Mouse (Mus musculus): ENCODE results near the gene U2af1. TPM values are rescaled to one million over a fixed set of nuclear protein-coding genes. Genes with fewer than 3 reads are reported as not detected.
"Not testable (repeated sequence)": the region's sequence is repeated elsewhere in the genome, so short reads cannot be mapped to it uniquely, and the experiment has no call there.

The U2af1 gene
- total RNA-seq (2021) (100 to 1,000 TPM; 146 to 161 TPM), polyA plus RNA-seq (2012; rRNA removed) (12.7 and 12.8 TPM in 2 replicates)
- long read RNA-seq, transcript U2af1-201 (8 exons, 1,046 nt), result major isoform, 89 of 111 reads
- long read RNA-seq, transcript U2af1-204 (2 exons, 703 nt), result minor isoform, 5 of 111 reads
- long read RNA-seq, transcript U2af1-202 (8 exons, 923 nt), result minor isoform, 8 of 111 reads
- long read RNA-seq, partial matches to known transcripts, result 1 of 111 reads
- long read RNA-seq, other reads (novel, unspliced or antisense), result 5 of 111 reads

GRCm38 (mm10) chr17:31658468-31659185 lies at the start of gene U2af1:
TSS of gene U2af1 (minus strand) at chr17:31658892.
- peak; percentile 99 for DNase-seq

GRCm38 (mm10) chr17:31705271-31706020 lies 46.8 kb upstream of the U2af1 start:
- peak; percentile 54 for DNase-seq

GRCm38 (mm10) chr17:31703276-31703980 lies 44.7 kb upstream of the U2af1 start:
- peak; percentile 63 for DNase-seq

- no peak for DNase-seq
These were observed 39.7 kb upstream of the U2af1 start for GRCm38 (mm10) chr17:31698347-31698746.

GRCm38 (mm10) chr17:31695356-31695755 lies 36.7 kb upstream of the U2af1 start:
- not testable (repeated sequence) for DNase-seq

- no peak for DNase-seq
These were observed 36.3 kb upstream of the U2af1 start for GRCm38 (mm10) chr17:31694949-31695348.

- DNase-seq, result no peak
These were observed 35.3 kb upstream of the U2af1 start for GRCm38 (mm10) chr17:31694023-31694376.

- DNase-seq, result peak; percentile 84
These were observed 34.8 kb upstream of the U2af1 start for GRCm38 (mm10) chr17:31693330-31694022.

- DNase-seq, result no peak
These were observed 34.2 kb upstream of the U2af1 start for GRCm38 (mm10) chr17:31692918-31693317.

GRCm38 (mm10) chr17:31689606-31690005 lies 30.9 kb upstream of the U2af1 start:
- no peak for DNase-seq

GRCm38 (mm10) chr17:31688112-31688511 lies 29.4 kb upstream of the U2af1 start:
- peak; percentile 56 for DNase-seq

- DNase-seq, result peak; percentile 60
These were observed 27.5 kb upstream of the U2af1 start for GRCm38 (mm10) chr17:31686225-31686564.

GRCm38 (mm10) chr17:31685514-31686224 lies 27.0 kb upstream of the U2af1 start:
- peak; percentile 83 for DNase-seq

- DNase-seq, result no peak
These were observed 21.8 kb upstream of the U2af1 start for GRCm38 (mm10) chr17:31680450-31680849.

GRCm38 (mm10) chr17:31677507-31677906 lies 18.8 kb upstream of the U2af1 start, which contains the start of gene Cryaa:
TSS of gene Cryaa (plus strand) at chr17:31677807.
- DNase-seq, result no peak

- DNase-seq, result no peak
These were observed 15.7 kb upstream of the U2af1 start for GRCm38 (mm10) chr17:31674426-31674825.

GRCm38 (mm10) chr17:31672279-31672678 lies 13.6 kb upstream of the U2af1 start:
- no peak for DNase-seq

GRCm38 (mm10) chr17:31671698-31672097 lies 13.0 kb upstream of the U2af1 start:
- no peak for DNase-seq

- DNase-seq, result no peak
These were observed 11.5 kb upstream of the U2af1 start for GRCm38 (mm10) chr17:31670163-31670562.

GRCm38 (mm10) chr17:31668306-31668705 lies 9.6 kb upstream of the U2af1 start:
- no peak for DNase-seq

GRCm38 (mm10) chr17:31664760-31665159 lies 6.1 kb upstream of the U2af1 start:
- peak; percentile 89 for DNase-seq
